Mouse (Mus musculus): ENCODE results near the gene Fndc4. TPM values are rescaled to one million over a fixed set of nuclear protein-coding genes. Genes with fewer than 3 reads are reported as not detected.
A peak's percentile ranks its signal among the peaks of the same experiment; 100 is the strongest.

Fndc4 gene
- polyA plus RNA-seq, 1 experiment = 178 TPM

- DNase-seq (ENCODE audit: extremely low spot score in 1 of 2, low spot score in 1 of 2) = no peak
Observed at GRCm38 (mm10) chr5:31266101-31266500, 29.8 kb downstream of the Fndc4 start.

DNA sequence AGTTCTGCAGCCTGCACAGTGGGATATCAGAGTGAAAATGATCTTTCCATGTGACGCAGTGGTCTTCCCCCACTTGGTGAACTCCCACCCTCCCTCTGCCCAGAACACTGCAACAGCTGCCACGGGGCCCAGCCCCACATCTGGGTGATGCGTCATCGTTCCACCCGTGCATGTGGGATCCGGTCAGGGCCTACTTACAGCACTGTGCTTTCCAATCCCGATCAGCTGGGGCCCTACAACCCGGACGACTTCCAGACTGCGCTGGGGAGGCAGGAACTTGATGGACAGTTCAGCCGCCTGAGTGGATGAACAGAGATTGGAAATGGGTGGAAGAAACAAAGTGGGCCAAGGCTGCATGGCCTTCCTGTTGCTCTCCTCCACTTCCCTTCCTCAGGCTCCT is 38.3 kb downstream of the Fndc4 start:
- DNase-seq (ENCODE audit: extremely low spot score in 1 of 2, low spot score in 1 of 2) = no peak

DNA sequence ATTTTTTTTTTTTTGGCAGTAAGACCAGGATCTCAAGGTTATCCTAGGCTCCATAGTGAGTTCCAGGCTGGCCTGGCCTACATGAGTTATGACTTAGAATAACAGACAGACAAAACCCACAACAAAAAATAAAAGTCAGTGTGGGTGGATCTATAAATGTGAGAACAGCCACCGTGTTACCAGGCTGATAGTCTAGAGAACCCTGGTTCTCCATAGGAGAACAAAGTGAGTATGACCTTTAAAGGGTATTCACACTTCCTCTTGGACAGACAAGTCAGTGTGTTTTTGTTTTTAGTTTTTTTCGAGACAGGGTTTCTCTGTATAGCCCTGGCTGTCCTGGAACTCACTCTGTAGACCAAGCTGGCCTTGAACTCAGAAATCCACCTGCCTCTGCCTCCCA is 39.9 kb downstream of the Fndc4 start:
- no peak for DNase-seq (ENCODE audit: extremely low spot score in 1 of 2, low spot score in 1 of 2)

DNA sequence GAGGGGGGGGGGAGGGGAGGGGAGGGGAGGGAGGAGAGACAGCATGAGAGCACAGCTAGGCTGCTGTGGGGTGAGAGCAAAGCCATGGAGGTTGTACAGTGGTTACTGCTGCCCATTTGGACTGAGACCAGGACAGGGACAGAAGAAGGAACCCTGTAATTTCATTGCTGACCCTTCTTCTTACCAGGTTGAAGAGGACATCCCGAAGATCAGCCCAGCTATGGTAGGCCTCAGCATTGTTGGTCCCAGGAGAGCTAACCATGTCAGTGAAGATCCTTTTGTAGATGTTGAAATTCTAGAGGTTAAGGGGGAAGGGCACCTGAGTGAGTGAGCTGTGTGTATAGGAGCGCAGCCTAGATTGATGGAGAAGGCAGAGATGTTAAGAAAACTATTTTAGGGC is 40.5 kb downstream of the Fndc4 start:
- no peak for DNase-seq (ENCODE audit: extremely low spot score in 1 of 2, low spot score in 1 of 2)

GRCm38 (mm10) chr5:31254901-31255300 is 41.0 kb downstream of the Fndc4 start:
- DNase-seq (ENCODE audit: extremely low spot score in 1 of 2, low spot score in 1 of 2) = no peak

DNA sequence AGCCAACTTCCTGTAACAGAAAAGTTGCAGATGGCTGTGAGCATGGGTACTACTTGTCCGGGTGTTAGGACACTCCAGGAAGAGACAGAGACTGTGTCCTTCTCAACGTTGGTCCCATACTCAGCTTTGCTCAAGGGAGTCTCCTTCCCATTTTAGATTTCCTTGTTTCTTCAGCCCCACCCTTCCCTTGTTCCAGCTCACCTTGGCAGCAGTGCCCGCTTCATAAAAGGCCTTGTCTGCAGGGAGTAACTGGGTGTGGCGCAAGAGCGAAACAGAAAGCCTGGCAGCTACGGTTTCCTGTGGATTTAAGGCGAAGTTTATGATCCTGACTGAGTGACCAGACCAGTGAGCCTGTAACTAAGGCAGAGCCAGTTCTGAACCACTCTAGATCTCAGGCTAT is 41.4 kb downstream of the Fndc4 start:
- no peak for DNase-seq (ENCODE audit: extremely low spot score in 1 of 2, low spot score in 1 of 2)

GRCm38 (mm10) chr5:31253806-31254205 is 42.1 kb downstream of the Fndc4 start:
- DNase-seq (ENCODE audit: extremely low spot score in 1 of 2, low spot score in 1 of 2) = no peak

- DNase-seq (ENCODE audit: extremely low spot score in 1 of 2, low spot score in 1 of 2) = no peak
Observed at GRCm38 (mm10) chr5:31252795-31253545, 42.9 kb downstream of the Fndc4 start.

DNA sequence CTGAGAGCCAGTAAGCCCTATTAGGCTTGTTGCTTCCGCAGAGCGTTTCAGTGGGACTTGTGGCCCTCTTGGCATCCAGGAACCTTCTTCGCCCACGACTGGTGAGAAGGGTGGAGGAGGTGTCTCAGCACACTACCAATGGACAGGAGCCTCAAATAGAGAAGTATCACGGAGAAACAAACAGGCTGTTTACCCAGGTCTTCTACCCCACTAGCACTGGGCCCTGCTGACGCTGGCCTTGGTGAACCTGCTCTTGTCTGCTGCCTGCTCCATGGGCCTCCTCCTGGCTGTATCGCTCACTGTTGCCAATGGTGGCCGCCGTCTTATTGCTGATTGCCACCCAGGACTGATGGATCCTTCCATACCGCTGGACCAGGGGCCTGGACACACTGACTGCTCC is 43.7 kb downstream of the Fndc4 start:
- DNase-seq (ENCODE audit: extremely low spot score in 1 of 2, low spot score in 1 of 2) = no peak

- peak in 1 of 2 experiments; percentile 20 for DNase-seq (ENCODE audit: extremely low spot score in 1 of 2, low spot score in 1 of 2)
Observed at GRCm38 (mm10) chr5:31251541-31252101, 44.3 kb downstream of the Fndc4 start, which contains the start of gene Krtcap3. TSS of gene Krtcap3 (plus strand) at chr5:31251691.

- no peak for DNase-seq (ENCODE audit: extremely low spot score in 1 of 2, low spot score in 1 of 2)
Observed at GRCm38 (mm10) chr5:31250716-31251115, 45.2 kb downstream of the Fndc4 start.

Other genes with a start within 250 kb of the Fndc4 start
- gene Atraid, start 247.8 kb downstream of the Fndc4 start, polyA plus RNA-seq (2012; rRNA removed) = 175 TPM in 2 replicates
- gene Slc5a6, start 247.2 kb downstream of the Fndc4 start, polyA plus RNA-seq (2012; rRNA removed) = 33.1 and 35.2 TPM in 2 replicates
- 14.8 and 18.0 TPM in 2 replicates for gene Cad, start 241.3 kb downstream of the Fndc4 start, polyA plus RNA-seq (2012; rRNA removed)
- gene Dnajc5g, start 189.8 kb downstream of the Fndc4 start, polyA plus RNA-seq (2012; rRNA removed) = not detected in 2 replicates
- gene Slc30a3, start 187.8 kb downstream of the Fndc4 start, polyA plus RNA-seq (2012; rRNA removed) = 140 and 173 TPM in 2 replicates
- 0.64 and 2.0 TPM in 2 replicates for gene Trim54, start 179.4 kb downstream of the Fndc4 start, polyA plus RNA-seq (2012; rRNA removed)
- gene Ucn, start 157.3 kb downstream of the Fndc4 start, polyA plus RNA-seq (2012; rRNA removed) = 2.0 and 2.7 TPM in 2 replicates
- gene Mpv17, start 141.8 kb downstream of the Fndc4 start, polyA plus RNA-seq (2012; rRNA removed) = 98.3 and 108 TPM in 2 replicates
- 3.0 and 4.0 TPM in 2 replicates for gene Gm29609, start 116.2 kb downstream of the Fndc4 start, polyA plus RNA-seq (2012; rRNA removed)
- gene Gtf3c2, start 115.9 kb downstream of the Fndc4 start, polyA plus RNA-seq (2012; rRNA removed) = 80.3 and 89.9 TPM in 2 replicates
- gene Snx17, start 102.9 kb downstream of the Fndc4 start, polyA plus RNA-seq (2012; rRNA removed) = 86.9 and 89.2 TPM in 2 replicates
- 50.6 and 63.3 TPM in 2 replicates for gene Eif2b4, start 102.7 kb downstream of the Fndc4 start, polyA plus RNA-seq (2012; rRNA removed)
- 44.6 and 47.2 TPM in 2 replicates for gene Zfp513, start 93.8 kb downstream of the Fndc4 start, polyA plus RNA-seq (2012; rRNA removed)
- 90.8 and 98.9 TPM in 2 replicates for gene Ppm1g, start 75.4 kb downstream of the Fndc4 start, polyA plus RNA-seq (2012; rRNA removed)
- 99.9 and 116 TPM in 2 replicates for gene Nrbp1, start 55.2 kb downstream of the Fndc4 start, polyA plus RNA-seq (2012; rRNA removed)
- not detected in 2 replicates for gene Gm9970, start 54.8 kb downstream of the Fndc4 start, polyA plus RNA-seq (2012; rRNA removed)
- gene Krtcap3, start 44.4 kb downstream of the Fndc4 start, polyA plus RNA-seq (2012; rRNA removed) = 3.0 and 3.2 TPM in 2 replicates
- 69.6 and 78.0 TPM in 2 replicates for gene Ift172, start 5.0 kb downstream of the Fndc4 start, polyA plus RNA-seq (2012; rRNA removed)
- gene Gckr, start 1.4 kb upstream of the Fndc4 start, polyA plus RNA-seq (2012; rRNA removed) = 0.16 and 0.23 TPM in 2 replicates
- gene Zfp512, start 156.4 kb upstream of the Fndc4 start, polyA plus RNA-seq (2012; rRNA removed) = 46.1 and 51.9 TPM in 2 replicates
- gene 4930548H24Rik, start 189.7 kb upstream of the Fndc4 start, polyA plus RNA-seq (2012; rRNA removed) = not detected in 2 replicates
- gene Gpn1, start 198.7 kb upstream of the Fndc4 start, polyA plus RNA-seq (2012; rRNA removed) = 22.0 and 26.7 TPM in 2 replicates
- 25.6 and 28.7 TPM in 2 replicates for gene Slc4a1ap, start 230.9 kb upstream of the Fndc4 start, polyA plus RNA-seq (2012; rRNA removed)
- 15.0 and 15.8 TPM in 2 replicates for gene Supt7l, start 231.7 kb upstream of the Fndc4 start, polyA plus RNA-seq (2012; rRNA removed)

Measured in frontal cortex, adult 2 months (tissue).